Mouse (Mus musculus) cerebellum, adult 18-20 months (tissue): ENCODE measurements around the gene Gm10260.

Experiments used
- DNase-seq, 2 experiments: peaks; one replicate each; pipeline ENCODE4 v3.0.0; 2021

The Gm10260 gene

GRCm38 (mm10) chr13:97768046-97768682, 7.7 kb upstream of the Gm10260 start:
- DNase-seq, result no peak

GRCm38 (mm10) chr13:97766600-97766999, 6.2 kb upstream of the Gm10260 start:
- no peak for DNase-seq

- no peak for DNase-seq
Measured at GRCm38 (mm10) chr13:97765913-97766312, 5.5 kb upstream of the Gm10260 start.

GRCm38 (mm10) chr13:97764067-97764466, 3.6 kb upstream of the Gm10260 start:
- DNase-seq, result no peak

- DNase-seq, result no peak
Measured at GRCm38 (mm10) chr13:97763436-97763835, 3.0 kb upstream of the Gm10260 start.

GRCm38 (mm10) chr13:97762121-97762520, 1.7 kb upstream of the Gm10260 start:
- DNase-seq, result no peak

GRCm38 (mm10) chr13:97757033-97757432, 3.4 kb downstream of the Gm10260 start:
- no peak for DNase-seq

- DNase-seq, result no peak
Measured at GRCm38 (mm10) chr13:97756091-97756490, 4.3 kb downstream of the Gm10260 start.

GRCm38 (mm10) chr13:97750851-97751381, 9.5 kb downstream of the Gm10260 start:
- peak; percentile 52 to 58 for DNase-seq

GRCm38 (mm10) chr13:97747037-97747860, 13.2 kb downstream of the Gm10260 start:
- no peak for DNase-seq

GRCm38 (mm10) chr13:97744669-97745068, 15.8 kb downstream of the Gm10260 start:
- no peak for DNase-seq

- no peak for DNase-seq
Measured at GRCm38 (mm10) chr13:97744036-97744435, 16.4 kb downstream of the Gm10260 start.

GRCm38 (mm10) chr13:97743229-97743988, 17.0 kb downstream of the Gm10260 start:
- DNase-seq, result no peak

- no peak for DNase-seq
Measured at GRCm38 (mm10) chr13:97735931-97736330, 24.5 kb downstream of the Gm10260 start.

GRCm38 (mm10) chr13:97734760-97735159, 25.7 kb downstream of the Gm10260 start:
- DNase-seq, result no peak

GRCm38 (mm10) chr13:97725160-97725825, 35.1 kb downstream of the Gm10260 start:
- DNase-seq, result no peak

GRCm38 (mm10) chr13:97724551-97724950, 35.9 kb downstream of the Gm10260 start:
- no peak for DNase-seq

- DNase-seq, result no peak
Measured at GRCm38 (mm10) chr13:97712506-97713275, 47.7 kb downstream of the Gm10260 start.

- DNase-seq, result no peak
Measured at GRCm38 (mm10) chr13:97711510-97711909, 48.9 kb downstream of the Gm10260 start.
